Mouse (Mus musculus): Measurements from ENCODE around the gene Kcnn1. TPM values are rescaled to one million over a fixed set of nuclear protein-coding genes. Genes with fewer than 3 reads are reported as not detected.

Kcnn1 gene
- polyA plus RNA-seq, 1 experiment from 2014 or later: 19.0 TPM

DNA sequence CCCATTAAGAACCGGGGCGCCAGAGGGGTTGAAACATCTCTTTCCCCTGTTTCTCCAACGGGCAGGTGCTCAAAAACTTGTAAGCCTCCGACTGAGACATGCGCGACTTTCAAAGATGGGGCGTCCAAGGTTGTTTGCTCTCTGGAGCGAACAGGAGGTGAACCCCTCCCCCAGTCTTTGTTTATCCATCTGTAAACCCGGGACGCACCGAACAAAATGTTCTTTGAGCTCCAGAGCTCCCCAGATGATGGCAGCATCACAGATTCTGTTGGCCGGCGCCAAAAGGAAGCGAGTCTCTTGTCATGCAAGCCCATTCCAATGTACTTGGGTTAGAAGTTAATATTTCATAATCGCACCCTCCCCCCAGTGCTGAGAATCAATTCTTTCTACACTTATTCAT lies 64.8 kb downstream of the Kcnn1 start:
- peaks cover 31% of the 10 kb centered on the region for H3K4me1 ChIP-seq
- H3K36me3 ChIP-seq (replicated peaks): no peaks in the 10 kb centered on the region
- H3K9ac ChIP-seq: peak overlapping the region; percentile 71; the same call in 1 of the 2 replicates
- peak overlapping the region; percentile 60 for H3K4me3 ChIP-seq
- no peak overlapping the region for H3K27ac ChIP-seq
- WGBS: 13% methylated on average over 15 of the region's 15 CpGs
- peaks cover 41% of the 10 kb centered on the region for H3K27me3 ChIP-seq (replicated peaks)
- peak overlapping the region; percentile 93 for H3K4me2 ChIP-seq
- ATAC-seq (replicated peaks): no peak
- no peaks in the 10 kb centered on the region for H3K9me3 ChIP-seq

DNA sequence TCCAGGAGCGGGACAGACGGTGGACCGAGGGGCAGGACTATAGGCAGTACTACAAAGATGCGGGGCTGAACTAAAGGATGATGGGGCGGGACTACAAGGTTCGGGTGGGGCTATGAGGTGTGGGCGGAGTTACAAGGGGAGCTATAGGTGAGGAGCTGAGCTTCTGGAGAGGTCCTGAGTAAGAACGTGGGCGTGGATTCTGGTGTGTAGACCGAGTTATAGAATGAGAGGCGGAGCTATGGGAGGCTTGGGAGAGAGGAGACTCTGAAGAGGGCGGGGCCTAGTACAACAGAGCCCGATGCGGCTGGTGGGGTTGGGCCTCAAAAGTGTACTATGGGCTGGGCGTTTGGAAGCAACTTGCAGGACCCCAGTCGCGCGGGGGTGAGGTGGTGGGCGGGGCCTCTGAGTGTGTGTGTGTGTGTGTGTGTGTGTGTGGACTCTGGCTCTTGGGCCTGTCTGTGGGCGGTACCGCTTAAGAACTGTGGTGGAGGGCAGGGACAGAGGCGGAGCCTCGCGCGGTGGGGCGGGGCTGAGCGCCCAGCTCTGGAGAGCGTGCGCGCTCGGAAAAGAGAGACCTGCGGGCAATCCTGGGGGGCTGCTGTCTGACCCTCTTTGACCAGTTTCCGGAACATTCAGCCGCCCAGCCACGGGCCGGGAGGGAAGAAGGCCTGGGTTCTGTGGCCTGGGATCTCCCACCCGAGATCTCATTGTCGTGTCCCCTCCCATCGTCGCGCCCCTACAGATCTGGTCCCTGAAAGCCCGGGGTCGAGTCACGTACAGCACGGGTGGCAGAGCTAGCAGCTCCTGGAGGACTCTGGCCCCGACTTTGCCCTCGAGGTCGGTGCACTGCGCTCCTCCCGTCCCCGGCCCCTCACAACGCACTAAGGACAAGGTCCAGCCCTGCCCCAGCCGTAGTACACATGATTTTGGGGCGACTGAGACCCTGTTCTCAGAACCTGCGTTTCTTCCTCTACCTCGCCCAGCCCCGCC lies 65.7 kb downstream of the Kcnn1 start:
- 1% methylated on average over 55 of the region's 57 CpGs for WGBS
- no peaks in the 10 kb centered on the region for H3K36me3 ChIP-seq (replicated peaks)
- peak; percentile 87 for ATAC-seq (replicated peaks)
- peak overlapping the region; percentile 93 for H3K4me2 ChIP-seq
- H3K9me3 ChIP-seq: no peaks in the 10 kb centered on the region
- peak overlapping the region; percentile 67 for H3K27ac ChIP-seq
- peak overlapping the region; percentile 71 for H3K9ac ChIP-seq
- peaks cover 32% of the 10 kb centered on the region for H3K27me3 ChIP-seq (replicated peaks)
- peak overlapping the region; percentile 60 for H3K4me3 ChIP-seq
- H3K4me1 ChIP-seq: peaks cover 37% of the 10 kb centered on the region

DNA sequence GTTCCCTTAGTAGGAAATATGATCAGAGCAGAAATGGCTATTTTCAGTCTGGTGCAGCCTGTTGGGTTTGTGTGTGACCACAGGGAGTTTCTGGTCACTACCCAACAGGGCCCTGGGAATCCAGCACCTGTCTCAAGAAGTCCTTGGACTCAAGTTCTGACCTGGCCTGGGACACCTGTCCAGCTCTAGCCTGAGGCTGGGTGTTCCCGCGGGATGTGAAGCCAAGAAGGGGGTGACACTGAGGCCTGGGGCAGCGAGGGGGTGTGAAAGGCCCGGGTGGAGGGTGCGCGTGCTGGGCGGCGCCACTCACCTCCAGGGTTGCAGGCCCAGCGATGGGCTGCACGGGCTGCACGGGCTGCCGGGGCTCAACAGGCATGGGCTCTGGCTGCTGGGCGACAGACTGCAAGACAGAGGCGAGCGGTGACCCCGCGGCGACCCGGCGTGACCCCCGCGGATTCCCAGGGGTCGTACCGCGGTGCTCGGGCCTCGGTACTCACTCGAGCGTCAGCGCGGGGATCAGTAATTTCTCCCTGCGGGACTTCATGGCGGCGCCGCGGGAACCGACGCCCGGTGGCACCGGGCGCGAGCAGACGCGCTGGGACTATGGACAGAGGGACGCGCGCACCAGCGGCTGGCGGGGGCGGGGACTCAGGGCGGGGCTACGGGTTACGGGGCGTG lies 66.5 kb downstream of the Kcnn1 start:
- peaks cover 30% of the 10 kb centered on the region for H3K27me3 ChIP-seq (replicated peaks)
- peak overlapping the region; percentile 71 for H3K9ac ChIP-seq
- peak; percentile 0 for ATAC-seq (replicated peaks)
- WGBS: 2% methylated on average over 54 of the region's 54 CpGs
- no peaks in the 10 kb centered on the region for H3K36me3 ChIP-seq (replicated peaks)
- peaks cover 43% of the 10 kb centered on the region for H3K4me1 ChIP-seq
- H3K9me3 ChIP-seq: no peaks in the 10 kb centered on the region
- H3K4me3 ChIP-seq: peak overlapping the region; percentile 60
- peak overlapping the region; percentile 93 for H3K4me2 ChIP-seq
- H3K27ac ChIP-seq: peak overlapping the region; percentile 67

DNA sequence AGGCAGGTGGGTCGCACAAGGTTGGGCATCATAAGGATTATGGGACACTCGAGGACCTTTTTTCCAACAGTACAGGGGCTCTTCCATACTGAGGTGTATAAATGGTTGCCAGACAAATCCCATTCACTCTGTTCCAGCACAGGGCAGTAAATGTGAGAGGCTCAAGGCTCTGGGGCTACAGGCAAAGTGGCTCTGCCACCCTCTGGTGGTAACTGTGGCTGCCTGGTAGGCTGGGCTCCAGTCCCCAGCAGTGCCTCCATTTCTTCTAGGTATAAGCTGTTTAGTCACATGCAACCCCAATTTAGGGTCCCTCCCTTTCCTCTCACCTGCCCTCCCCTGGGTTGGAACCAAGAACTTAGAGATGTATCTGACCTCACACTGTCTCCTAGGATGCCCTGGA lies 67.7 kb downstream of the Kcnn1 start:
- H3K4me1 ChIP-seq: peaks cover 51% of the 10 kb centered on the region
- no peak overlapping the region for H3K27ac ChIP-seq
- 87% methylated on average over 2 of the region's 2 CpGs for WGBS
- peaks cover 25% of the 10 kb centered on the region for H3K27me3 ChIP-seq (replicated peaks)
- H3K36me3 ChIP-seq (replicated peaks): no peaks in the 10 kb centered on the region
- no peak overlapping the region for H3K9ac ChIP-seq
- no peak overlapping the region for H3K4me2 ChIP-seq
- H3K9me3 ChIP-seq: no peaks in the 10 kb centered on the region
- ATAC-seq (replicated peaks): no peak
- H3K4me3 ChIP-seq: no peak overlapping the region

DNA sequence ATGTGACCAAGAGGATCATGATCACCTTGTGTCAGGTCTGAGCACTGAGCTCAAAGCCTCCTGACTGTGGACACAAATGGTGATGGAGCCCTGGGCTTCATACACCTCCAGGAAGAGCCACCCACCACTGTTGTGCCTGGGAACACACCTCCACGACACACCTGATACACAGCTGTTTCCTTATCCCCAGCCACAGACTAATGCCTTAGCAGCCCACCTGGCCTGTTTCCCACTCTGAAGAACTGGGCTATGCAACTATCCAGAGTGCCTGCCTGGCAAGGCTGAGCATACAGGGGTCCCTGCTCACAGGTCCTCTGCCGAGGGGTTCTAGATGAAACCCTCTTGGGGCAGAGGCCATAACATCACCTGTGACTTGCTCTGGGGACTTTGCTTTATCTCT lies 68.8 kb downstream of the Kcnn1 start:
- H3K27ac ChIP-seq: no peak overlapping the region
- H3K27me3 ChIP-seq (replicated peaks): peaks cover 14% of the 10 kb centered on the region
- ATAC-seq (replicated peaks): no peak
- peaks cover 53% of the 10 kb centered on the region for H3K4me1 ChIP-seq
- 89% methylated on average over 2 of the region's 2 CpGs for WGBS
- H3K9ac ChIP-seq: no peak overlapping the region
- H3K36me3 ChIP-seq (replicated peaks): no peaks in the 10 kb centered on the region
- no peaks in the 10 kb centered on the region for H3K9me3 ChIP-seq
- no peak overlapping the region for H3K4me3 ChIP-seq
- H3K4me2 ChIP-seq: no peak overlapping the region

DNA sequence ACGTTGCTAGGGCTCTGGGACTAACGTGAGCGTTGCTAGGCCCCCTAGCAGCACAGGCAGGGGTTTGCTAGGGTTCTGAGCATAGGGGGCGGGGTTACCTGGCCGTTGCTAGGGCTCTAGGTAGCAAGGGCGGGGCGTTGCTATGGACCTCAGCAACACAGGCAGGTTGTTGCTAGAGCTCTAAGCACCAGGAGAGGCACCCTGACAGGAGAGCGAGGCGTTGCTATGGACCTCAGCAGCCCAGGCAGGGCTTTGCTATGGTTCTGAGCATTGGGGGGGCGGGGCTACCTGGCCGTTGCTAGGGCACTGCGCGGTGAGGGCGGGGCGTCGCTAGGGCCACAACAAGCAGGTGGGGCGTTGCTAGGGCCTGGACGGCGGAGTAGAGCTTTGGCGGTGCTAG lies 70.4 kb downstream of the Kcnn1 start:
- H3K4me1 ChIP-seq: peaks cover 43% of the 10 kb centered on the region
- H3K36me3 ChIP-seq (replicated peaks): 0 out of 2 replicates have a peak, but pooled peaks cover 6% of the 10 kb centered on the region
- peaks cover 4% of the 10 kb centered on the region; the same call in 1 of the 2 replicates for H3K27me3 ChIP-seq (replicated peaks)
- ATAC-seq (replicated peaks): no peak; the same call in 1 of the 2 replicates
- H3K9ac ChIP-seq: peak overlapping the region; percentile 73
- WGBS: under 1% methylated on average over 20 of the region's 20 CpGs
- no peaks in the 10 kb centered on the region for H3K9me3 ChIP-seq
- H3K4me2 ChIP-seq: peak overlapping the region; percentile 53
- H3K4me3 ChIP-seq: peak overlapping the region; percentile 59
- peak overlapping the region; percentile 88 for H3K27ac ChIP-seq

Small RNAs within 50 kb of the gene (microRNA-seq; reads per million reads assigned to microRNA genes)
- 0.92 reads per million for gene Mir7067
- gene Mir7240: 1.8 reads per million, percentile 2 among the genes with 10 or more reads in this experiment

Other genes with a start within 250 kb of the Kcnn1 start
- 1.2 and 1.6 TPM in 2 replicates for gene Lrrc25, start 247.1 kb downstream of the Kcnn1 start, polyA plus RNA-seq (2015; fragmentation: Nextera tagmentation; extraction: Ambion mirVana)
- 0.13 and 0.19 TPM in 2 replicates for gene Gdf15, start 230.8 kb downstream of the Kcnn1 start, polyA plus RNA-seq (2015; fragmentation: Nextera tagmentation; extraction: Ambion mirVana)
- gene Pgpep1, start 202.9 kb downstream of the Kcnn1 start, polyA plus RNA-seq (2015; fragmentation: Nextera tagmentation; extraction: Ambion mirVana): 70.1 and 74.5 TPM in 2 replicates
- 175 and 193 TPM in 2 replicates for gene Lsm4, start 190.0 kb downstream of the Kcnn1 start, polyA plus RNA-seq (2015; fragmentation: Nextera tagmentation; extraction: Ambion mirVana)
- 83.0 and 94.4 TPM in 2 replicates for gene Jund, start 164.3 kb downstream of the Kcnn1 start, polyA plus RNA-seq (2015; fragmentation: Nextera tagmentation; extraction: Ambion mirVana)
- 0.05 and 0.14 TPM in 2 replicates for gene Iqcn, start 159.8 kb downstream of the Kcnn1 start, polyA plus RNA-seq (2015; fragmentation: Nextera tagmentation; extraction: Ambion mirVana)
- gene Gm3336, start 144.7 kb downstream of the Kcnn1 start, polyA plus RNA-seq (2015; fragmentation: Nextera tagmentation; extraction: Ambion mirVana): not detected in 2 replicates
- gene Pde4c, start 139.5 kb downstream of the Kcnn1 start, polyA plus RNA-seq (2015; fragmentation: Nextera tagmentation; extraction: Ambion mirVana): 0.15 and 0.46 TPM in 2 replicates
- 473 and 487 TPM in 2 replicates for gene Rab3a, start 108.6 kb downstream of the Kcnn1 start, polyA plus RNA-seq (2015; fragmentation: Nextera tagmentation; extraction: Ambion mirVana)
- 36.6 and 38.4 TPM in 2 replicates for gene Mpv17l2, start 102.3 kb downstream of the Kcnn1 start, polyA plus RNA-seq (2015; fragmentation: Nextera tagmentation; extraction: Ambion mirVana)
- 113 TPM in 2 replicates for gene Pik3r2, start 86.5 kb downstream of the Kcnn1 start, polyA plus RNA-seq (2015; fragmentation: Nextera tagmentation; extraction: Ambion mirVana)
- gene Mast3, start 58.2 kb downstream of the Kcnn1 start, polyA plus RNA-seq (2015; fragmentation: Nextera tagmentation; extraction: Ambion mirVana): 26.4 and 26.9 TPM in 2 replicates
- gene Il12rb1, start 54.8 kb downstream of the Kcnn1 start, polyA plus RNA-seq (2015; fragmentation: Nextera tagmentation; extraction: Ambion mirVana): 0.10 and 0.36 TPM in 2 replicates
- gene Arrdc2, start 23.5 kb downstream of the Kcnn1 start, polyA plus RNA-seq (2015; fragmentation: Nextera tagmentation; extraction: Ambion mirVana): 8.1 and 8.6 TPM in 2 replicates
- 173 and 180 TPM in 2 replicates for gene Ccdc124, start 10.7 kb upstream of the Kcnn1 start, polyA plus RNA-seq (2015; fragmentation: Nextera tagmentation; extraction: Ambion mirVana)
- 1.9 and 2.0 TPM in 2 replicates for gene Slc5a5, start 29.5 kb upstream of the Kcnn1 start, polyA plus RNA-seq (2015; fragmentation: Nextera tagmentation; extraction: Ambion mirVana)
- 2,076 and 2,093 TPM in 2 replicates for gene Rpl18a, start 34.2 kb upstream of the Kcnn1 start, polyA plus RNA-seq (2015; fragmentation: Nextera tagmentation; extraction: Ambion mirVana)
- 69.2 and 69.9 TPM in 2 replicates for gene Map1s, start 42.7 kb upstream of the Kcnn1 start, polyA plus RNA-seq (2015; fragmentation: Nextera tagmentation; extraction: Ambion mirVana)

Measured in midbrain, embryonic 15.5 days (tissue).